Mouse (Mus musculus): ENCODE measurements around the gene 2310039H08Rik.

GRCm38 (mm10) chr17:46736160-46736559 lies 36.3 kb upstream of the 2310039H08Rik start:
- TF ChIP-seq CTCF (IDR thresholded peaks at IDR 0.05; ENCODE audit: control insufficient read depth, insufficient read depth, insufficient read length) (peak; percentile 31), USF1 (IDR thresholded peaks at IDR 0.05; ENCODE audit: low read depth) (no peak), CEBPB (IDR thresholded peaks at IDR 0.05; ENCODE audit: low read depth) (no peak)
